ENCODE assay signal across 15 mouse cellular contexts in the genomic region with DNA sequence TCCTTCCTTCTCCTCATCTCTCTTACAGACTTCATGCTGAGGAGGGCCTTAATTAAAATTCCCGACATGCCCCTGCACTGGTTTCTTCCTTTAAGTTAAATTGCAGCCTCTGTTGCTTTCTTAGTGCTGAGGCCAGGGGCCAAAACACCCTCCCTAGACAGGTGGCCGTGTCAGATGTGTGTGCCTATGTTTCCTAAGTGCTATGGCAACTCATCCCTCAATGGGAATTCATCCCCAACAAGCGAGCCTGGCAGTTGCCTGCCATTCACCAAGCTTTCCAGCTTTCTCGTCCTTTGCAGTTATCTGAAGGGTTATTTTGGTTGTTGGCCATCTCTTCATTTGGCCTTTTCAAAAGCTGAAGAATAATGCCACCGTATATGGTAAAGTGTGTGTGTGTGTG.
DNase-seq lines count a peak whose midpoint lies in the region; ATAC-seq and TF ChIP-seq lines count a peak whose summit lies in the region.
"Had no signal": no experiment of that assay in that cellular context is flagged by ENCODE, and none has a peak within 500 bp of the region (broad histone marks: within the 10 kb centered on the region; RNA-seq: fewer than 3 reads in every experiment).

No protein-coding gene starts in this region.

- H3K4me3 ChIP-seq in forebrain, embryonic 10.5 days = no peak overlapping the region
- H3K4me3 ChIP-seq in forebrain, embryonic 16.5 days (replicated peaks; ENCODE audit: low read length) = no peak overlapping the region
- no peak overlapping the region for H3K4me3 ChIP-seq in lung, embryonic 16.5 days (ENCODE audit: low read length)
- H3K4me3 ChIP-seq in hindbrain, postnatal 0 days (ENCODE audit: low read length) = no peak overlapping the region
- H3K4me3 ChIP-seq in stomach, postnatal 0 days (ENCODE audit: low read depth, low read length) = no peak overlapping the region
- H3K4me3 ChIP-seq: liver, embryonic 15.5 days had no signal

- H3K9me3 ChIP-seq in forebrain, embryonic 10.5 days = no peaks in the 10 kb centered on the region
- H3K9me3 ChIP-seq in forebrain, embryonic 16.5 days (ENCODE audit: control insufficient read depth, low read length) = no peaks in the 10 kb centered on the region
- H3K9me3 ChIP-seq in lung, embryonic 16.5 days (ENCODE audit: control insufficient read depth, low read length) = no peaks in the 10 kb centered on the region
- H3K9me3 ChIP-seq in hindbrain, postnatal 0 days (ENCODE audit: low read length) = no peaks in the 10 kb centered on the region
- no peaks in the 10 kb centered on the region for H3K9me3 ChIP-seq in stomach, postnatal 0 days (ENCODE audit: control insufficient read depth, low read length)
- H3K9me3 ChIP-seq: liver, embryonic 15.5 days had no signal

- peak overlapping the region; percentile 73 for H3K27ac ChIP-seq in forebrain, embryonic 10.5 days
- no peak overlapping the region for H3K27ac ChIP-seq in forebrain, embryonic 16.5 days (ENCODE audit: low read length)
- peak overlapping the region; percentile 55; the same call in 1 of the 2 replicates for H3K27ac ChIP-seq in lung, embryonic 16.5 days (ENCODE audit: low read length)
- H3K27ac ChIP-seq in hindbrain, postnatal 0 days = peak overlapping the region; percentile 56; the same call in 1 of the 2 replicates
- H3K27ac ChIP-seq in stomach, postnatal 0 days (replicated peaks) = peak overlapping the region; percentile 49
- H3K27ac ChIP-seq: liver, embryonic 15.5 days; macrophage had no signal

- no peaks in the 10 kb centered on the region; the same call in 1 of the 2 replicates for H3K27me3 ChIP-seq in forebrain, embryonic 10.5 days (ENCODE audit: poor library complexity, severe bottlenecking)
- no peaks in the 10 kb centered on the region for H3K27me3 ChIP-seq in forebrain, embryonic 16.5 days (replicated peaks; ENCODE audit: control insufficient read depth, insufficient read depth, low read length)
- no peaks in the 10 kb centered on the region for H3K27me3 ChIP-seq in lung, embryonic 16.5 days (ENCODE audit: control insufficient read depth, insufficient read depth, low read depth, low read length)
- H3K27me3 ChIP-seq in hindbrain, postnatal 0 days (ENCODE audit: insufficient read depth, low read length) = no peaks in the 10 kb centered on the region
- H3K27me3 ChIP-seq in stomach, postnatal 0 days (ENCODE audit: control insufficient read depth, insufficient read depth, low read length) = no peaks in the 10 kb centered on the region
- H3K27me3 ChIP-seq: CH12.LX; liver, embryonic 15.5 days had no signal

- peaks cover 43% of the 10 kb centered on the region for H3K4me1 ChIP-seq in forebrain, embryonic 10.5 days
- H3K4me1 ChIP-seq in forebrain, embryonic 16.5 days (replicated peaks; ENCODE audit: control insufficient read depth, insufficient read depth, low read length) = peaks cover 43% of the 10 kb centered on the region
- peaks cover 26% of the 10 kb centered on the region for H3K4me1 ChIP-seq in lung, embryonic 16.5 days (replicated peaks; ENCODE audit: control insufficient read depth, insufficient read depth, low read length)
- H3K4me1 ChIP-seq in hindbrain, postnatal 0 days (ENCODE audit: insufficient read depth, low read length) = peaks cover 12% of the 10 kb centered on the region
- H3K4me1 ChIP-seq in stomach, postnatal 0 days (replicated peaks; ENCODE audit: control insufficient read depth, insufficient read depth) = no peaks in the 10 kb centered on the region
- H3K4me1 ChIP-seq: liver, embryonic 15.5 days had no signal

- 35% methylated on average over 5 of the region's 5 CpGs for WGBS in forebrain, embryonic 10.5 days
- 10% methylated on average over 5 of the region's 5 CpGs for WGBS in forebrain, embryonic 16.5 days
- 38% methylated on average over 5 of the region's 5 CpGs for WGBS in lung, embryonic 16.5 days
- 13% methylated on average over 5 of the region's 5 CpGs for WGBS in hindbrain, postnatal 0 days
- WGBS in stomach, postnatal 0 days = 49% methylated on average over 5 of the region's 5 CpGs

- TF ChIP-seq EP300 in stomach, postnatal 0 days (optimal IDR thresholded peaks at IDR 0.05) = no peak

- ATAC-seq in forebrain, embryonic 16.5 days = no peak
- ATAC-seq in lung, embryonic 16.5 days (ENCODE audit: low read depth) = no peak
- peak; percentile 41; the same call in 1 of the 2 replicates for ATAC-seq in hindbrain, postnatal 0 days
- ATAC-seq in stomach, postnatal 0 days (ENCODE audit: low FRiP score, low TSS enrichment) = no peak
- ATAC-seq: activated CD4-positive, CD25-positive, alpha-beta regulatory T cell, adult 4 months had no signal

- H3K4me2 ChIP-seq in forebrain, embryonic 16.5 days (ENCODE audit: low read length) = no peak overlapping the region
- H3K4me2 ChIP-seq in lung, embryonic 16.5 days (ENCODE audit: low read depth, low read length) = no peak overlapping the region
- no peak overlapping the region for H3K4me2 ChIP-seq in hindbrain, postnatal 0 days (ENCODE audit: low read depth, low read length)
- no peak overlapping the region for H3K4me2 ChIP-seq in stomach, postnatal 0 days (replicated peaks; ENCODE audit: low read depth)
- H3K4me2 ChIP-seq: liver, embryonic 15.5 days had no signal

- H3K36me3 ChIP-seq in forebrain, embryonic 10.5 days (replicated peaks) = no peaks in the 10 kb centered on the region
- no peaks in the 10 kb centered on the region for H3K36me3 ChIP-seq in forebrain, embryonic 16.5 days (ENCODE audit: control insufficient read depth, insufficient read depth)
- no peaks in the 10 kb centered on the region for H3K36me3 ChIP-seq in lung, embryonic 16.5 days (ENCODE audit: control insufficient read depth, insufficient read depth, low read length)
- no peaks in the 10 kb centered on the region for H3K36me3 ChIP-seq in hindbrain, postnatal 0 days (ENCODE audit: insufficient read depth, low read length)
- H3K36me3 ChIP-seq in stomach, postnatal 0 days (ENCODE audit: control insufficient read depth, insufficient read depth, low read length) = no peaks in the 10 kb centered on the region
- H3K36me3 ChIP-seq: liver, embryonic 15.5 days had no signal

- no peak overlapping the region for H3K9ac ChIP-seq in forebrain, embryonic 16.5 days (replicated peaks; ENCODE audit: low read depth, low read length)
- no peak overlapping the region for H3K9ac ChIP-seq in lung, embryonic 16.5 days (ENCODE audit: low read length)
- no peak overlapping the region for H3K9ac ChIP-seq in hindbrain, postnatal 0 days (replicated peaks; ENCODE audit: low read length)
- H3K9ac ChIP-seq in stomach, postnatal 0 days (ENCODE audit: low read length) = no peak overlapping the region
- H3K9ac ChIP-seq: liver, embryonic 15.5 days had no signal

- DNase-seq in forebrain, embryonic 10.5 days (ENCODE audit: extremely low spot score, low spot score) = no peak
- no peak for DNase-seq in lung, postnatal 4 days
- peak; percentile 63 for DNase-seq in hindbrain, postnatal 0 days (ENCODE audit: low spot score)
- DNase-seq in stomach, postnatal 0 days (ENCODE audit: low spot score) = no peak
- no peak for DNase-seq in thymus, postnatal 4 days
- DNase-seq in yolk sac, embryonic 10.5 days (ENCODE audit: low spot score) = no peak
- DNase-seq: heart, adult 18-20 months; kidney, adult 8-10 months; thymus, adult 18-20 months had no signal

- TF ChIP-seq CTCF in hindbrain, postnatal 0 days (IDR thresholded peaks at IDR 0.05; ENCODE audit: low read depth) = no peak
- no peak for TF ChIP-seq CTCF in stomach, postnatal 0 days (IDR thresholded peaks at IDR 0.05; ENCODE audit: low read depth)
